Comparison of ENCODE assay signal across 9 mouse cellular contexts in the genomic region with DNA sequence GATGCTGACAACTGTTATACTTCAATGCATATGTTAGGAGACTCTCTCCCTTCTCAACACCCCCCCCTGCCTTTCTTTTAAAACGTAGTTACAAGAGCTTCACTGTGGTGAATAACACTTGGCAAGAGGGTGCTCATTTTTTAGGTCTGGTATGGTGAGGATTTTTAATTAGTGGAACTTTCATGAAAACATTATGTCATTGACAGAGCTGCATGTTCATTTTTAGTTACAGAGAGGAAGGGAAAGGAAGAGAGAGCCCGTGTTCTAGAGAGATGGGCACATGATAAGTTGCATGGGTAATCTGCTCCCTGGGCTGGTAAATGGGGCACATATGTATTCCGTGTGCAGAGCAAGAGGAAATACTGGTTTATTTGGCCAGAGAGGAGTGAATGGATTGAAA. TPM values are rescaled to one million over a fixed set of nuclear protein-coding genes. Genes with fewer than 3 reads are reported as not detected.
DNase-seq lines count a peak whose midpoint lies in the region; ATAC-seq and TF ChIP-seq lines count a peak whose summit lies in the region.
"Had no signal": no experiment of that assay in that cellular context is flagged by ENCODE, and none has a peak within 500 bp of the region (broad histone marks: within the 10 kb centered on the region; RNA-seq: fewer than 3 reads in every experiment).

No protein-coding gene starts in this region.

- intact Hi-C loops in left cerebral cortex, adult 2 months (cut with DNase I): loop anchor here (2.0 to 10.0 kb wide), 4 partner anchors 165 to 1715 kb away; no protein-coding TSS in a partner anchor

- H3K79me2 ChIP-seq in myocyte (ENCODE audit: control insufficient read depth, insufficient read depth): no peaks in the 10 kb centered on the region

- no peak for TF ChIP-seq CTCF in left cerebral cortex, adult 2 months (IDR thresholded peaks at IDR 0.05)

- no peak overlapping the region for H3K9ac ChIP-seq in embryonic facial prominence, embryonic 14.5 days (ENCODE audit: low read depth, low read length)
- H3K9ac ChIP-seq in hindbrain, embryonic 14.5 days: peak overlapping the region; percentile 71
- no peak overlapping the region for H3K9ac ChIP-seq in heart, embryonic 11.5 days (ENCODE audit: low read depth, low read length)
- H3K9ac ChIP-seq: heart, embryonic 15.5 days had no signal

- TF ChIP-seq POLR2A in myocyte (IDR thresholded peaks at IDR 0.05; ENCODE audit: insufficient read length, low read depth): no peak

- no peak for ATAC-seq in embryonic facial prominence, embryonic 14.5 days (ENCODE audit: low read depth)
- no peak for ATAC-seq in hindbrain, embryonic 14.5 days (ENCODE audit: low FRiP score)
- no peak for ATAC-seq in heart, embryonic 11.5 days (replicated peaks; ENCODE audit: insufficient number of reproducible peaks, low FRiP score, low TSS enrichment)
- ATAC-seq in monocyte, adult 5-6 weeks (replicated peaks; ENCODE audit: insufficient number of reproducible peaks, low FRiP score, low TSS enrichment, poor library complexity, severe bottlenecking): no peak

- peak overlapping the region; percentile 55 for H3K4me3 ChIP-seq in left cerebral cortex, adult 2 months
- peak overlapping the region; percentile 44 for H3K4me3 ChIP-seq in embryonic facial prominence, embryonic 14.5 days (ENCODE audit: low read depth, low read length)
- H3K4me3 ChIP-seq in hindbrain, embryonic 14.5 days (replicated peaks; ENCODE audit: low read length): peak overlapping the region; percentile 45
- H3K4me3 ChIP-seq in myocyte: peak overlapping the region; percentile 39
- no peak overlapping the region for H3K4me3 ChIP-seq in heart, embryonic 11.5 days (ENCODE audit: low read depth, low read length)

- H3K27me3 ChIP-seq in embryonic facial prominence, embryonic 14.5 days (replicated peaks; ENCODE audit: control insufficient read depth, insufficient read depth, low read length): no peaks in the 10 kb centered on the region
- no peaks in the 10 kb centered on the region for H3K27me3 ChIP-seq in hindbrain, embryonic 14.5 days (ENCODE audit: control insufficient read depth, insufficient read depth, low read length)
- no peaks in the 10 kb centered on the region for H3K27me3 ChIP-seq in myocyte (ENCODE audit: control insufficient read depth, insufficient read depth, insufficient read length)
- no peaks in the 10 kb centered on the region for H3K27me3 ChIP-seq in heart, embryonic 11.5 days (ENCODE audit: control insufficient read depth, insufficient read depth, low read length)
- H3K27me3 ChIP-seq: heart, embryonic 15.5 days had no signal

- WGBS in embryonic facial prominence, embryonic 14.5 days: 16% methylated on average over 3 of the region's 3 CpGs
- WGBS in hindbrain, embryonic 14.5 days: 6% methylated on average over 3 of the region's 3 CpGs
- 27% methylated on average over 3 of the region's 3 CpGs for WGBS in heart, embryonic 11.5 days (ENCODE audit: insufficient replicate concordance)

- peak overlapping the region; percentile 92 for H3K27ac ChIP-seq in left cerebral cortex, adult 2 months
- H3K27ac ChIP-seq in embryonic facial prominence, embryonic 14.5 days (replicated peaks; ENCODE audit: low read depth, low read length): no peak overlapping the region
- peak overlapping the region; percentile 77 for H3K27ac ChIP-seq in hindbrain, embryonic 14.5 days
- H3K27ac ChIP-seq in heart, embryonic 11.5 days (ENCODE audit: low read depth, low read length): no peak overlapping the region
- H3K27ac ChIP-seq: heart, embryonic 15.5 days had no signal

- H3K4me2 ChIP-seq in embryonic facial prominence, embryonic 14.5 days (ENCODE audit: low read depth, low read length): peak overlapping the region; percentile 64
- peak overlapping the region; percentile 62 for H3K4me2 ChIP-seq in hindbrain, embryonic 14.5 days (replicated peaks)
- peak overlapping the region; percentile 82 for H3K4me2 ChIP-seq in myocyte (ENCODE audit: low read depth)
- no peak overlapping the region for H3K4me2 ChIP-seq in heart, embryonic 11.5 days

- H3ac ChIP-seq in myocyte (ENCODE audit: control insufficient read depth, insufficient read length): no peak overlapping the region

- no peak for DNase-seq in left cerebral cortex, adult 2 months (ENCODE audit: extremely low spot score in 1 of 2, low spot score in 2 of 2)
- no peak for DNase-seq in left cerebral cortex, adult 8-10 months (ENCODE audit: low spot score in 2 of 2)
- no peak for DNase-seq in embryonic facial prominence, embryonic 14.5 days (ENCODE audit: low spot score)
- DNase-seq in hindbrain, embryonic 14.5 days (ENCODE audit: low spot score): no peak
- DNase-seq: cerebellum, adult 9-11 months had no signal

- no peaks in the 10 kb centered on the region for H3K4me1 ChIP-seq in embryonic facial prominence, embryonic 14.5 days (ENCODE audit: control insufficient read depth, insufficient read depth, low read length)
- H3K4me1 ChIP-seq in hindbrain, embryonic 14.5 days (replicated peaks; ENCODE audit: control insufficient read depth, insufficient read depth, low read length): 0 out of 2 replicates have a peak, but pooled peaks cover 11% of the 10 kb centered on the region
- H3K4me1 ChIP-seq in heart, embryonic 11.5 days (ENCODE audit: control insufficient read depth, insufficient read depth, low read length): no peaks in the 10 kb centered on the region

- no peaks in the 10 kb centered on the region for H3K9me3 ChIP-seq in embryonic facial prominence, embryonic 14.5 days (ENCODE audit: control insufficient read depth, low read length)
- H3K9me3 ChIP-seq in hindbrain, embryonic 14.5 days (ENCODE audit: control insufficient read depth, low read length): no peaks in the 10 kb centered on the region
- no peaks in the 10 kb centered on the region for H3K9me3 ChIP-seq in heart, embryonic 11.5 days (replicated peaks; ENCODE audit: control insufficient read depth, low read length)
- H3K9me3 ChIP-seq: heart, embryonic 15.5 days had no signal

- no peaks in the 10 kb centered on the region for H3K36me3 ChIP-seq in embryonic facial prominence, embryonic 14.5 days (ENCODE audit: control insufficient read depth, insufficient read depth, low read length)
- no peaks in the 10 kb centered on the region for H3K36me3 ChIP-seq in hindbrain, embryonic 14.5 days (replicated peaks; ENCODE audit: control insufficient read depth, insufficient read depth)
- no peaks in the 10 kb centered on the region for H3K36me3 ChIP-seq in myocyte (ENCODE audit: control insufficient read depth, insufficient read depth)
- no peaks in the 10 kb centered on the region for H3K36me3 ChIP-seq in heart, embryonic 11.5 days (ENCODE audit: control insufficient read depth, insufficient read depth, low read length)
- H3K36me3 ChIP-seq: heart, embryonic 15.5 days had no signal

TF ChIP-seq in myocyte, 11 proteins besides CTCF, POLR2A, EP300 and RAD21:
- TF ChIP-seq REST (IDR thresholded peaks at IDR 0.05; ENCODE audit: insufficient read depth, insufficient read length): no peak
- no peak for TF ChIP-seq SRF (IDR thresholded peaks at IDR 0.05; ENCODE audit: control insufficient read depth, insufficient read length, low read depth)
- TF ChIP-seq USF1 (IDR thresholded peaks at IDR 0.05; ENCODE audit: low read depth): no peak
- TF ChIP-seq MYOG (IDR thresholded peaks at IDR 0.05; ENCODE audit: control insufficient read depth in 1 of 3, insufficient read depth in 1 of 3, insufficient read length in 2 of 3, low read depth in 2 of 3): no peak
- TF ChIP-seq CEBPB (IDR thresholded peaks at IDR 0.05; ENCODE audit: insufficient read depth, poor library complexity, severe bottlenecking): no peak
- TF ChIP-seq E2F4 (IDR thresholded peaks at IDR 0.05; ENCODE audit: insufficient read depth): no peak
- TF ChIP-seq POLR2AphosphoS2 (IDR thresholded peaks at IDR 0.05; ENCODE audit: insufficient read length, low read depth): no peak
- no peak for TF ChIP-seq TCF3 (IDR thresholded peaks at IDR 0.05; ENCODE audit: insufficient read length, low read depth)
- TF ChIP-seq MAX (IDR thresholded peaks at IDR 0.05; ENCODE audit: low read depth): no peak
- no peak for TF ChIP-seq MYOD1 (IDR thresholded peaks at IDR 0.05; ENCODE audit: control insufficient read depth in 1 of 3, insufficient read length in 2 of 3, low read depth in 2 of 3)
- no peak for TF ChIP-seq TCF12 (IDR thresholded peaks at IDR 0.05; ENCODE audit: insufficient read depth, poor library complexity, severe bottlenecking)

RNA-seq across cellular contexts. Expression of gene Cdh10, which starts 1.5 kb away (rescaled TPM):
- total RNA-seq in left cerebral cortex, adult 2 months (2021): 10 to 100 TPM; 51.9 to 60.5 TPM
- total RNA-seq in left cerebral cortex, adult 8-10 months (2022): 10 to 100 TPM; 47.3 to 54.4 (median 49.9) TPM
- polyA plus RNA-seq in embryonic facial prominence, embryonic 14.5 days (2014; fragmentation: Nextera tagmentation; extraction: Ambion mirVana): 4.4 and 5.5 TPM in 2 replicates
- polyA plus RNA-seq in hindbrain, embryonic 14.5 days (2014; fragmentation: Nextera tagmentation; extraction: Ambion mirVana): 31.2 and 35.2 TPM in 2 replicates
- polyA plus RNA-seq in myocyte (2012; fragmentation: generic; extraction: Trizol): 3.5 TPM
- 2.3 TPM in 2 replicates for polyA plus RNA-seq in heart, embryonic 11.5 days (2014; fragmentation: Nextera tagmentation; extraction: Ambion mirVana)
- not detected in 3 replicates for total RNA-seq in monocyte, adult 5-6 weeks (2017)

Comparison
In these comparisons a context has a peak if more than half of its experiments do, and no peak if none do; other contexts are left out.
1. H3K27ac ChIP-seq: peak in left cerebral cortex, adult 2 months (single experiment) and hindbrain, embryonic 14.5 days (single experiment); none in embryonic facial prominence, embryonic 14.5 days (single experiment) and heart, embryonic 11.5 days (single experiment).